Mouse (Mus musculus): ENCODE data around the gene Suz12. TPM values are rescaled to one million over a fixed set of nuclear protein-coding genes. Genes with fewer than 3 reads are reported as not detected.
"Not testable (repeated sequence)": the region's sequence is repeated elsewhere in the genome, so short reads cannot be mapped to it uniquely, and the experiment has no call there.

Gene Suz12
- polyA plus RNA-seq, 1 experiment from 2014 or later = 27.5 TPM

DNA sequence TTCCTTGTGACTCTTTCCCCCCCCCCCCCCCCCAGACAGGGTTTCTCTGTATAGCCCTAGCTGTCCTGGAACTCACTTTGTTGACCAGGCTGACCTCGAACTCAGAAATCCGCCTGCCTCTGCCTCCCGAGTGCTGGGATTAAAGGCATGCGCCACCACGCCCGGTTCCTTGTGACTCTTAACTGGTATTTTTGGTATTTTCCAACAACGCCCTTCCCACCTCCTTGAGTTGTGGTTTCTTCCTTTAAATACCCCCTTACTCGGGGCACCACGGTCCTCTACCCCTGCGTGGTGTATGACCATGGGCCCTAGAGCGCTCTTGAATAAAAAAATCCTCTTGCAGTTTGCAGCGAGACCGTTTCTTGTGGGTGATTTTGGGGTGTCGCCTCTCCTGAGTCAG, 15.8 kb upstream of the Suz12 start:
- 94% methylated on average over 14 of the region's 14 CpGs for WGBS
- not testable (repeated sequence) for DNase-seq (ENCODE audit: low spot score)

GRCm38 (mm10) chr11:79977747-79978146, 15.2 kb upstream of the Suz12 start:
- H3K9me3 ChIP-seq (replicated peaks; ENCODE audit: control insufficient read depth, low read length); H3K36me3 ChIP-seq (replicated peaks; ENCODE audit: control insufficient read depth, insufficient read depth, low read depth, low read length); H3K4me2 ChIP-seq (ENCODE audit: low read depth, low read length); H3K4me3 ChIP-seq (ENCODE audit: low read depth, low read length); H3K4me1 ChIP-seq (ENCODE audit: control insufficient read depth, insufficient read depth, low read length); H3K9ac ChIP-seq (replicated peaks; ENCODE audit: low read length); ATAC-seq (replicated peaks; ENCODE audit: insufficient number of reproducible peaks, low FRiP score, low TSS enrichment, low read depth); H3K27ac ChIP-seq (replicated peaks; ENCODE audit: low read depth, low read length); DNase-seq (ENCODE audit: low spot score): not testable (repeated sequence)
- 84% methylated on average over 3 of the region's 4 CpGs for WGBS
- H3K27me3 ChIP-seq (ENCODE audit: control insufficient read depth, insufficient read depth, low read length) = peaks cover 14% of the 10 kb centered on the region

More for the DNA sequence above, 15.8 kb upstream of the Suz12 start:
- not testable (repeated sequence) for H3K27ac ChIP-seq (replicated peaks; ENCODE audit: low read depth, low read length); H3K4me2 ChIP-seq (ENCODE audit: low read depth, low read length); H3K4me3 ChIP-seq (ENCODE audit: low read depth, low read length); H3K9ac ChIP-seq (replicated peaks; ENCODE audit: low read length); ATAC-seq (replicated peaks; ENCODE audit: insufficient number of reproducible peaks, low FRiP score, low TSS enrichment, low read depth); H3K4me1 ChIP-seq (ENCODE audit: control insufficient read depth, insufficient read depth, low read length); H3K36me3 ChIP-seq (replicated peaks; ENCODE audit: control insufficient read depth, insufficient read depth, low read depth, low read length); H3K9me3 ChIP-seq (replicated peaks; ENCODE audit: control insufficient read depth, low read length)
- H3K27me3 ChIP-seq (ENCODE audit: control insufficient read depth, insufficient read depth, low read length) = peaks cover 14% of the 10 kb centered on the region

DNA sequence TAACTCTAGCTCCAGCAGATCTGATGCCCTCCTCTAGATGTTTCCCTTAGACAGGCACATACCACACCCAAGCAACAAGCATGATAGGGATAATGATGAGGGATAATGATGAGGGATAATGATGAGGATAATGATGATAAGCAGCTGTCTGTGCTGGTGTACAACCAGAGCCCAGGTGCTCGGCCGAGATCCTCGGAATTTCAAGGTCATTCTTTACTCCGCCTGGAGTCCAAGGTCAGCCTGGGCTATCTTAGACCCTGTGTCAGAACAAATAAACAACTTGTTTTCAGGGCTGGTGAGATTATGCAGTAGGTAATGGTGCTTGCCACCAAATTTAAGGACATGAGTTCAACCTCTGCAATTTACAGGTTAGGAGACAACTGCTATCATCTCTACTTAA, 6.0 kb upstream of the Suz12 start:
- WGBS = 86% methylated on average over 4 of the region's 4 CpGs
- ATAC-seq (replicated peaks; ENCODE audit: insufficient number of reproducible peaks, low FRiP score, low TSS enrichment, low read depth) (no peak), DNase-seq (ENCODE audit: low spot score) (no peak)
- H3K9me3 ChIP-seq (replicated peaks; ENCODE audit: control insufficient read depth, low read length) = no peaks in the 10 kb centered on the region
- H3K27ac ChIP-seq (replicated peaks; ENCODE audit: low read depth, low read length) = no peak overlapping the region
- H3K36me3 ChIP-seq (replicated peaks; ENCODE audit: control insufficient read depth, insufficient read depth, low read depth, low read length) = no peaks in the 10 kb centered on the region
- no peaks in the 10 kb centered on the region for H3K4me1 ChIP-seq (ENCODE audit: control insufficient read depth, insufficient read depth, low read length)
- no peak overlapping the region for H3K4me3 ChIP-seq (ENCODE audit: low read depth, low read length)
- H3K4me2 ChIP-seq (ENCODE audit: low read depth, low read length) = no peak overlapping the region
- H3K27me3 ChIP-seq (ENCODE audit: control insufficient read depth, insufficient read depth, low read length) = no peaks in the 10 kb centered on the region
- H3K9ac ChIP-seq (replicated peaks; ENCODE audit: low read length) = no peak overlapping the region

DNA sequence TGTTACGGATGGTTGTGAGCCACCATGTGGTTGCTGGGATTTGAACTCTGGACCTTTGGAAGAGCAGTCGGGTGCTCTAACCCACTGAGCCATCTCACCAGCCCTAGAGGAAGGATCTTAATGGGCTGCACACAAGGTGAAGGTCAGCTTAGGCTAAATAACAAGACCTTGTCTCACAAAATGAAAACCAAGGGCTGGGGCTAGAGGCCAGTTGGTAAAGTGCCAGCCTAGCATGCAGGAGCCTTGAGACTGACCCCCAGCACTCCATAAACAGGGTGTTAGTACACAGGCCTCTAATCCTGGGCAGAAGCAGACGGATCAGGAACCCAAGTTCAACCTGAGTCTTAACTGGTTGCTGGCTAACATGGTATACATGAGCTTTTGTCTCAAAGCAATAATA, 5.0 kb upstream of the Suz12 start:
- H3K4me3 ChIP-seq (ENCODE audit: low read depth, low read length) = no peak overlapping the region
- H3K4me1 ChIP-seq (ENCODE audit: control insufficient read depth, insufficient read depth, low read length) = no peaks in the 10 kb centered on the region
- H3K4me2 ChIP-seq (ENCODE audit: low read depth, low read length) = no peak overlapping the region
- no peaks in the 10 kb centered on the region for H3K27me3 ChIP-seq (ENCODE audit: control insufficient read depth, insufficient read depth, low read length)
- no peaks in the 10 kb centered on the region for H3K9me3 ChIP-seq (replicated peaks; ENCODE audit: control insufficient read depth, low read length)
- H3K27ac ChIP-seq (replicated peaks; ENCODE audit: low read depth, low read length) = no peak overlapping the region
- DNase-seq (ENCODE audit: low spot score) (no peak), ATAC-seq (replicated peaks; ENCODE audit: insufficient number of reproducible peaks, low FRiP score, low TSS enrichment, low read depth) (no peak)
- no peaks in the 10 kb centered on the region for H3K36me3 ChIP-seq (replicated peaks; ENCODE audit: control insufficient read depth, insufficient read depth, low read depth, low read length)
- H3K9ac ChIP-seq (replicated peaks; ENCODE audit: low read length) = no peak overlapping the region
- 79% methylated on average over 3 of the region's 3 CpGs for whole genome bisulfite sequencing

- Histone ChIP-seq H3K27ac (replicated peaks; ENCODE audit: low read depth, low read length) (no peak overlapping the region), H3K27me3 (ENCODE audit: control insufficient read depth, insufficient read depth, low read length) (no peaks in the 10 kb centered on the region), H3K4me3 (ENCODE audit: low read depth, low read length) (no peak overlapping the region), H3K36me3 (replicated peaks; ENCODE audit: control insufficient read depth, insufficient read depth, low read depth, low read length) (no peaks in the 10 kb centered on the region), H3K4me2 (ENCODE audit: low read depth, low read length) (no peak overlapping the region), H3K9ac (replicated peaks; ENCODE audit: low read length) (no peak overlapping the region), H3K9me3 (replicated peaks; ENCODE audit: control insufficient read depth, low read length) (no peaks in the 10 kb centered on the region), H3K4me1 (ENCODE audit: control insufficient read depth, insufficient read depth, low read length) (no peaks in the 10 kb centered on the region)
- no peak for DNase-seq (ENCODE audit: low spot score)
- ATAC-seq (replicated peaks; ENCODE audit: insufficient number of reproducible peaks, low FRiP score, low TSS enrichment, low read depth) = no peak
- WGBS = 92% methylated on average over 2 of the region's 2 CpGs
These were observed 2.8 kb upstream of the Suz12 start for GRCm38 (mm10) chr11:79990120-79990519.

DNA sequence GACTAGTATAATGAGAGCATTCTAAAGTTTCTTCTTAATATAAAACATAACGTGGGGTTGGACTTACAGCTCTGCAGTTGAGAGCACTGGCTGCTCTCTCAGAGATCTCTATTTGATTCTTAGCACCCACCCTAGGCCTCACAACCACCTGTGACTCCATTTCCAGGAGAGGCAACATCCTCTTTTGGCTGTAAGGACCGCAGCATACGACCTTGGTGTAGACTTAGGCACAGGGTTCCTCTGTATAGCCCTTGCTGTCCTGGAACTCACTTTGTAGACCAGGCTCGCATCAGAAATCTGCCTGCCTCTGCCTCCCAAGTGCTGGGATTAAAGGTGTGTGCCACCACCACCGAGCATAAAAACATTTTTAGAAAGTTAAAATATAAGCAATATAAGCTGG, 1.3 kb upstream of the Suz12 start:
- Histone ChIP-seq H3K27ac (replicated peaks; ENCODE audit: low read depth, low read length) (no peak overlapping the region), H3K9ac (replicated peaks; ENCODE audit: low read length) (no peak overlapping the region), H3K36me3 (replicated peaks; ENCODE audit: control insufficient read depth, insufficient read depth, low read depth, low read length) (no peaks in the 10 kb centered on the region), H3K4me1 (ENCODE audit: control insufficient read depth, insufficient read depth, low read length) (no peaks in the 10 kb centered on the region), H3K4me3 (ENCODE audit: low read depth, low read length) (no peak overlapping the region), H3K4me2 (ENCODE audit: low read depth, low read length) (no peak overlapping the region), H3K9me3 (replicated peaks; ENCODE audit: control insufficient read depth, low read length) (no peaks in the 10 kb centered on the region), H3K27me3 (ENCODE audit: control insufficient read depth, insufficient read depth, low read length) (no peaks in the 10 kb centered on the region)
- DNase-seq (ENCODE audit: low spot score) (no peak), ATAC-seq (replicated peaks; ENCODE audit: insufficient number of reproducible peaks, low FRiP score, low TSS enrichment, low read depth) (no peak)
- WGBS = 94% methylated on average over 5 of the region's 5 CpGs

- Histone ChIP-seq H3K4me1 (ENCODE audit: control insufficient read depth, insufficient read depth, low read length) (no peaks in the 10 kb centered on the region), H3K27me3 (ENCODE audit: control insufficient read depth, insufficient read depth, low read length) (no peaks in the 10 kb centered on the region), H3K27ac (replicated peaks; ENCODE audit: low read depth, low read length) (peak overlapping the region; percentile 100), H3K9ac (replicated peaks; ENCODE audit: low read length) (peak overlapping the region; percentile 76), H3K4me2 (ENCODE audit: low read depth, low read length) (peak overlapping the region; percentile 47), H3K36me3 (replicated peaks; ENCODE audit: control insufficient read depth, insufficient read depth, low read depth, low read length) (no peaks in the 10 kb centered on the region), H3K4me3 (ENCODE audit: low read depth, low read length) (peak overlapping the region; percentile 97), H3K9me3 (replicated peaks; ENCODE audit: control insufficient read depth, low read length) (no peaks in the 10 kb centered on the region)
- 27% methylated on average over 20 of the region's 21 CpGs for WGBS
- ATAC-seq (replicated peaks; ENCODE audit: insufficient number of reproducible peaks, low FRiP score, low TSS enrichment, low read depth) (no peak), DNase-seq (ENCODE audit: low spot score) (peak; percentile 6)
These were observed 793 bp upstream of the Suz12 start for GRCm38 (mm10) chr11:79992035-79992591.

DNA sequence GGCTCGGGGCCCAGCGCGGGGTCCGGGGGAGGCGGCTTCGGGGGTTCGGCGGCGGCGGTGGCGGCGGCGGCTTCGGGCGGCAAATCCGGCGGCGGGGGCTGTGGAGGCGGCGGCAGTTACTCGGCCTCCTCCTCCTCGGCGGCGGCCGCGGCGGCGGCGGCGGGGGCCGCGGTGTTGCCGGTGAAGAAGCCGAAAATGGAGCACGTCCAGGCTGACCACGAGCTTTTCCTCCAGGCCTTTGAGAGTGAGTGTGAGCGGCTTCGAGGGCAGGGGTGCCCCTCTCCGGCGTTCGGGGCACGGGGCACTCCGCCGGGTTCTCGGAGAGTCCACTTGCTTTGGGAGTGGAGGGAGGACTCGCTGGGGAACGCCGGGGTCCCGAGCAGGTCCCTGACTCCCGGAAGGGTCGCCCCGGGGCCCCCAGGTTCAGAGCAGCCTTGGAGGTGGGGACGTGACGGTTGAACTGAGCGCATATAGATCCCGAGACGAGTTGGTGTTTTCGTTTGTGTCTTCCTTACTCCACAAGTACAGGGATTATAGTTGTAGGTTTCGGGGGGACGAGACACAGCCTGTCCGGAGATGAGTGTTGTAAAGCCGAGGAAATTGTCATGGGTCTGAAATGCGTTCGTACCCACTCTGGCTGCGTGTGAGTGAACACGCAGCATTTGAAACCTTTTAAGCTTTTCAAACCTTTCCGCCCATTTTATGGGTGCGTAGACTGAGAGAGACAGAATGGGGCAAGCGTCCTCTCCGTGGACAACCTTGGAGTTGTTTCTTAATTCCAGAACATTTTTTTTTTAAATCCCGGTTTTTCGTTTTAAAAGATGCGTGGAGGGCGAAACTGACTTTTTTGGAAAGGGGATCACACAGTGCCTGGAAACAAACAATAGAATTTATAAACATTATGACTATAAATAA, 707 bp downstream of the Suz12 start:
- no peaks in the 10 kb centered on the region for H3K4me1 ChIP-seq (ENCODE audit: control insufficient read depth, insufficient read depth, low read length)
- WGBS = under 1% methylated on average over 63 of the region's 74 CpGs
- no peaks in the 10 kb centered on the region for H3K27me3 ChIP-seq (ENCODE audit: control insufficient read depth, insufficient read depth, low read length)
- ATAC-seq (replicated peaks; ENCODE audit: insufficient number of reproducible peaks, low FRiP score, low TSS enrichment, low read depth) = peak; percentile 60
- H3K9ac ChIP-seq (replicated peaks; ENCODE audit: low read length) = peak overlapping the region; percentile 92
- H3K9me3 ChIP-seq (replicated peaks; ENCODE audit: control insufficient read depth, low read length) = no peaks in the 10 kb centered on the region
- peak overlapping the region; percentile 53 for H3K4me2 ChIP-seq (ENCODE audit: low read depth, low read length)
- peak overlapping the region; percentile 97 for H3K4me3 ChIP-seq (ENCODE audit: low read depth, low read length)
- DNase-seq (ENCODE audit: low spot score) = peak; percentile 62
- no peaks in the 10 kb centered on the region for H3K36me3 ChIP-seq (replicated peaks; ENCODE audit: control insufficient read depth, insufficient read depth, low read depth, low read length)
- H3K27ac ChIP-seq (replicated peaks; ENCODE audit: low read depth, low read length) = peak overlapping the region; percentile 100
